Mouse (Mus musculus): ENCODE measurements around the gene Pcnx3. TPM values are rescaled to one million over a fixed set of nuclear protein-coding genes. Genes with fewer than 3 reads are reported as not detected.
"Not testable (repeated sequence)": the region's sequence is repeated elsewhere in the genome, so short reads cannot be mapped to it uniquely, and the experiment has no call there.

The Pcnx3 gene
- polyA plus RNA-seq, 1 experiment from 2014 or later: 11.3 TPM

DNA sequence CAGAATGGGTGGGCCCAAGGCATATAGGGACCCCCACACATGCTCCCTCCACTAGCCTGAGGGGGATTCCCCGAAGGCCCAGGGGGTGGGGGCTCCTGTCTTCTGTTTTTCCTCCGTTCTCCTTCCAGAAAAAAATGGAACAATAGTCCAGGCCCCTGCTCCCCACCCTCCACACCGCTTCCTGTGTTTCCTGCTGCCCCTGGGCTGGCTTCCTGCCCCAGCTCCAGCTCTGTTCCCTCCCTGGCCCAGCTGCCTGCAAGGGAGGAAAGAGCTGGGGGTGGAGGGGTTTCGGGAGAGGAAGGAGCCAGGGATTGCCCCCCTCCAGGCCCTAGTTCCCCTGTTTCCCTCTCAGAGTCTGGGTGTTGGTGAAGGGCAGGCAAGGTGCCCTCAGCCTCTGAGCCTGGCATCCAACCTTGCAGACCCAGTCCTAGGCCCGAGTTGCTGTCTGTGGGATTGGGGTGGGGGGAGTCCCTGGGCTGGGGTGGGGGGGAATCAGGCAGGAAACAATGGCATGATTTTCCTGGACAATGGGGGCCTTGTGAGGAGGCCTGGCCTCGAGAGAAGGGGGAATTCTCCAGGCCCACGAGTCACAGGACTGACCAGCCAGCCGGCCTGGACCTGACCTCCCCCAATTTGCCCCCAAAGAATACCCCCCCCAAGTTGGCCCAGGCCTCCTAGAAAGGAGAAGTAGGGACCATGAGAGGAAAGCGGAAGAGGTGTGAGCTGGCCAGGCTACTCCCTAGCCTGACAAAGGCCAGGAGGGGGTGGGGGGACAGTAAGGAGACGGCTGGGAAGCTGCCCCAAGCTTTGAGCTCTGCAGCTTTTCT is 3.6 kb upstream of the Pcnx3 start:
- peak; percentile 42 for TF ChIP-seq EP300 (IDR thresholded peaks at IDR 0.05)
- TF ChIP-seq CTCF (IDR thresholded peaks at IDR 0.05): no peak
- peak; percentile 75 for DNase-seq (ENCODE audit: low spot score)
- Histone ChIP-seq H3K27me3 (replicated peaks; ENCODE audit: insufficient read depth, low read length) (no peaks in the 10 kb centered on the region), H3K4me2 (replicated peaks; ENCODE audit: low read depth, low read length) (peak overlapping the region; percentile 99), H3K36me3 (ENCODE audit: insufficient read depth, low read length) (peaks cover 40% of the 10 kb centered on the region), H3K9me3 (ENCODE audit: low read length) (no peaks in the 10 kb centered on the region), H3K27ac (ENCODE audit: low read length) (peak overlapping the region; percentile 97), H3K4me1 (ENCODE audit: insufficient read depth, low read depth, low read length) (peaks cover 25% of the 10 kb centered on the region), H3K9ac (replicated peaks; ENCODE audit: low read depth) (peak overlapping the region; percentile 76), H3K4me3 (ENCODE audit: low read depth, low read length) (peak overlapping the region; percentile 70)
- 41% methylated on average over 10 of the region's 10 CpGs for WGBS
- ATAC-seq: peak; percentile 20

DNA sequence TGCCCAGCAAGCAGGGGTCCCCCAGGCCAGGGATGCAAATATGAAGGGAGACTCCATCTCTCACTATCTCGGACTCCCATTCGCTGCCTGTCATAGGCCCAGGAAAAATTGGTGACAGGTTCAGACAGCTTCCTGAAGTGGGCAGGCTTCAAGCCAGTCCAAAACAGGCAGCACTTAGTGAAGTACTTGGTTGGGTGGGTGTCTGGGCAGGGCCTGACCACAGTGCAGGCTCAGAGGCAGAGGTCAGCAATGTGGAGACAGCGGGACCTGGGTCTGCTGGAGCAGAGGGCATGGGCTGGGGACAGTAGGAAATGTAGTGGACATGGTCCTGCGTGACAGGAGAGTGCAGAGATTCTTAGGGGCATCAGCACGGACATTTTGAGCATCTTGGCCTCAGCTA is 2.9 kb upstream of the Pcnx3 start:
- WGBS: 54% methylated on average over 5 of the region's 5 CpGs
- H3K4me2 ChIP-seq (replicated peaks; ENCODE audit: low read depth, low read length): peak overlapping the region; percentile 99
- ATAC-seq (no peak), DNase-seq (ENCODE audit: low spot score) (no peak)
- H3K27me3 ChIP-seq (replicated peaks; ENCODE audit: insufficient read depth, low read length): no peaks in the 10 kb centered on the region
- H3K4me1 ChIP-seq (ENCODE audit: insufficient read depth, low read depth, low read length): peaks cover 25% of the 10 kb centered on the region
- H3K9ac ChIP-seq (replicated peaks; ENCODE audit: low read depth): peak overlapping the region; percentile 76
- peak overlapping the region; percentile 70 for H3K4me3 ChIP-seq (ENCODE audit: low read depth, low read length)
- no peaks in the 10 kb centered on the region for H3K9me3 ChIP-seq (ENCODE audit: low read length)
- peak overlapping the region; percentile 97 for H3K27ac ChIP-seq (ENCODE audit: low read length)
- TF ChIP-seq EP300 (IDR thresholded peaks at IDR 0.05): no peak
- no peak for TF ChIP-seq CTCF (IDR thresholded peaks at IDR 0.05)
- peaks cover 33% of the 10 kb centered on the region; the same call in 1 of the 2 replicates for H3K36me3 ChIP-seq (ENCODE audit: insufficient read depth, low read length)

GRCm38 (mm10) chr19:5690343-5690735 is 1.6 kb upstream of the Pcnx3 start:
- Histone ChIP-seq H3K27ac (ENCODE audit: low read length) (peak overlapping the region; percentile 97), H3K27me3 (replicated peaks; ENCODE audit: insufficient read depth, low read length) (no peaks in the 10 kb centered on the region), H3K4me3 (ENCODE audit: low read depth, low read length) (peak overlapping the region; percentile 70), H3K36me3 (ENCODE audit: insufficient read depth, low read length) (peaks cover 23% of the 10 kb centered on the region; the same call in 1 of the 2 replicates), H3K9ac (replicated peaks; ENCODE audit: low read depth) (peak overlapping the region; percentile 76), H3K4me1 (ENCODE audit: insufficient read depth, low read depth, low read length) (peaks cover 25% of the 10 kb centered on the region), H3K9me3 (ENCODE audit: low read length) (no peaks in the 10 kb centered on the region), H3K4me2 (replicated peaks; ENCODE audit: low read depth, low read length) (peak overlapping the region; percentile 99)
- no peak for DNase-seq (ENCODE audit: low spot score)
- no peak for ATAC-seq
- TF ChIP-seq EP300 (IDR thresholded peaks at IDR 0.05) (no peak), CTCF (IDR thresholded peaks at IDR 0.05) (no peak)
- 25% methylated on average over 15 of the region's 15 CpGs for WGBS

GRCm38 (mm10) chr19:5689565-5690342 is 1.0 kb upstream of the Pcnx3 start:
- Histone ChIP-seq H3K27me3 (replicated peaks; ENCODE audit: insufficient read depth, low read length) (no peaks in the 10 kb centered on the region), H3K9ac (replicated peaks; ENCODE audit: low read depth) (peak overlapping the region; percentile 76), H3K4me3 (ENCODE audit: low read depth, low read length) (peak overlapping the region; percentile 70), H3K9me3 (ENCODE audit: low read length) (no peaks in the 10 kb centered on the region), H3K4me1 (ENCODE audit: insufficient read depth, low read depth, low read length) (peaks cover 25% of the 10 kb centered on the region), H3K4me2 (replicated peaks; ENCODE audit: low read depth, low read length) (peak overlapping the region; percentile 99), H3K27ac (ENCODE audit: low read length) (peak overlapping the region; percentile 97), H3K36me3 (ENCODE audit: insufficient read depth, low read length) (peaks cover 22% of the 10 kb centered on the region; the same call in 1 of the 2 replicates)
- WGBS: 2% methylated on average over 41 of the region's 42 CpGs
- peak; percentile 97 for DNase-seq (ENCODE audit: low spot score)
- TF ChIP-seq EP300 (IDR thresholded peaks at IDR 0.05) (no peak; the same call in 1 of the 2 replicates), CTCF (IDR thresholded peaks at IDR 0.05) (peak; percentile 17)
- peak; percentile 66 for ATAC-seq

- DNase-seq (ENCODE audit: low spot score): no peak
- H3K36me3 ChIP-seq (ENCODE audit: insufficient read depth, low read length): peaks cover 25% of the 10 kb centered on the region
These were observed 350 bp upstream of the Pcnx3 start for GRCm38 (mm10) chr19:5689088-5689428.

DNA sequence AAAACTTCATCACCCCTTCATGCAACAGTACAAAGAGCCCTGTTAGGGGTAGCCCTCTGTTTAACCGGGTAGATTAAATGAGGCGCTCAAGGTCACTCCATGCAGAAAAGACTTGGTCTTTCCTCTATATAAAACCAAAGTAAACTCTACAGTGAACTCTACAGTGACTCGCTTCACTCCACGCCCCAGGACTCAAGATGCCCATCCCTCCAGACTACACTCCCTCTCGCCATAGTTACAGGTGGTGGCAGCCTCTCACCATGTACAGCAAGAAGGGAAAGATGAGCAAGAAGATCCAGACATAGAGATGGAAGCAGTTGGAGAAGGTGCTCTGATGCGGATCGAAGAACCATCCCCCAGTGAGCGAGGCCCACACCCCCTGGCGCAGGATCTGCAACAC is 970 bp downstream of the Pcnx3 start:
- no peak for ATAC-seq
- Histone ChIP-seq H3K27ac (ENCODE audit: low read length) (peak overlapping the region; percentile 97; the same call in 1 of the 2 replicates), H3K36me3 (ENCODE audit: insufficient read depth, low read length) (peaks cover 15% of the 10 kb centered on the region), H3K4me3 (ENCODE audit: low read depth, low read length) (peak overlapping the region; percentile 70), H3K9ac (replicated peaks; ENCODE audit: low read depth) (peak overlapping the region; percentile 72), H3K9me3 (ENCODE audit: low read length) (no peaks in the 10 kb centered on the region), H3K4me2 (replicated peaks; ENCODE audit: low read depth, low read length) (peak overlapping the region; percentile 99), H3K27me3 (replicated peaks; ENCODE audit: insufficient read depth, low read length) (no peaks in the 10 kb centered on the region), H3K4me1 (ENCODE audit: insufficient read depth, low read depth, low read length) (peaks cover 25% of the 10 kb centered on the region)
- no peak for TF ChIP-seq CTCF (IDR thresholded peaks at IDR 0.05)
- DNase-seq (ENCODE audit: low spot score): no peak
- 14% methylated on average over 9 of the region's 9 CpGs for WGBS

More at GRCm38 (mm10) chr19:5689088-5689428, 350 bp upstream of the Pcnx3 start:
- peak overlapping the region; percentile 70 for H3K4me3 ChIP-seq (ENCODE audit: low read depth, low read length)
- WGBS: 1% methylated on average over 7 of the region's 7 CpGs
- peak overlapping the region; percentile 97 for H3K27ac ChIP-seq (ENCODE audit: low read length)
- H3K9ac ChIP-seq (replicated peaks; ENCODE audit: low read depth): peak overlapping the region; percentile 76
- no peaks in the 10 kb centered on the region for H3K27me3 ChIP-seq (replicated peaks; ENCODE audit: insufficient read depth, low read length)
- no peak for ATAC-seq
- H3K4me2 ChIP-seq (replicated peaks; ENCODE audit: low read depth, low read length): peak overlapping the region; percentile 99
- H3K4me1 ChIP-seq (ENCODE audit: insufficient read depth, low read depth, low read length): peaks cover 25% of the 10 kb centered on the region
- no peak for TF ChIP-seq CTCF (IDR thresholded peaks at IDR 0.05)
- TF ChIP-seq EP300 (IDR thresholded peaks at IDR 0.05): no peak
- H3K9me3 ChIP-seq (ENCODE audit: low read length): no peaks in the 10 kb centered on the region

DNA sequence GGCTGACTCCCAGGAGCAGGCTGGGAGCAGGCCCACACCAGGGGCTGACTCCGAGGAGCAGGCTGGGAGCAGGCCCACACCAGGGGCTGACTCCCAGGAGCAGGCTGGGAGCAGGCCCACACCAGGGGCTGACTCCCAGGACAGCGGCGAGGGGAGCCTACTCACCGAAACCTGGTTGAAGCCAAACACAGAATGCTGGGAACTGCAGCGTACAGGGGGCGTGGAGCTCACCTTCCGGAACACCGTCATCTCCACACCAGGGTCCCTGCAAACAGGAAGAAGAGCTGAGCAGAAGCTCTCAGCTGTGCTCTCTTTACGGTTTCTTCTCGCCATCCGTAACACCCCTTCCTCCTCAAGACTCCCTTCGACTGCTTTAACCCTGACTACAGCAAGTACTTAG is 1.8 kb downstream of the Pcnx3 start:
- not testable (repeated sequence) for ATAC-seq; DNase-seq (ENCODE audit: low spot score); H3K9me3 ChIP-seq (ENCODE audit: low read length); H3K27ac ChIP-seq (ENCODE audit: low read length); H3K9ac ChIP-seq (replicated peaks; ENCODE audit: low read depth); H3K4me2 ChIP-seq (replicated peaks; ENCODE audit: low read depth, low read length); H3K4me3 ChIP-seq (ENCODE audit: low read depth, low read length); H3K27me3 ChIP-seq (replicated peaks; ENCODE audit: insufficient read depth, low read length)
- Histone ChIP-seq H3K36me3 (ENCODE audit: insufficient read depth, low read length) (peaks cover 18% of the 10 kb centered on the region), H3K4me1 (ENCODE audit: insufficient read depth, low read depth, low read length) (peaks cover 21% of the 10 kb centered on the region)
- 86% methylated on average over 11 of the region's 12 CpGs for WGBS

All from lung, postnatal 0 days (tissue).